Mouse (Mus musculus): ENCODE data around the gene Ss18l1.

Gene Ss18l1

DNA sequence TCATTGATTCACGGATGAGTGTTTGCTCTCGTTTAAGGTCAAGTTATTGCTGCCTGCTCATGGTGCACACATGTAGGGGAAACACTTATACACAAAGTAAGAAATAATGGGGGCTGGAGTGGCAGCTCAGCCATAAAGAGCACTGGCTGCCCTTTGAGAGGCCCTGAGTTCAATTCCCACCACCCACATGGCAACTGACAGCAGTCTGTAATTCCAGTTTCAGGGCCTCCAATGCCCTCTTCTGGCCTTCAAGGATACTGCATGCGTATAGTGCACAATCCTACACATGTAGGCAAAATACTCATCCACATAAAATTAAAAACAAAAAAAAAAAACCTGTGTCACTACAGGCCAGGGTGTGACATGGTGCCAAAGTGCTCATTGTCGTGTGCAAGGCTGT lies 45.2 kb downstream of the Ss18l1 start:
- no peak for DNase-seq

DNA sequence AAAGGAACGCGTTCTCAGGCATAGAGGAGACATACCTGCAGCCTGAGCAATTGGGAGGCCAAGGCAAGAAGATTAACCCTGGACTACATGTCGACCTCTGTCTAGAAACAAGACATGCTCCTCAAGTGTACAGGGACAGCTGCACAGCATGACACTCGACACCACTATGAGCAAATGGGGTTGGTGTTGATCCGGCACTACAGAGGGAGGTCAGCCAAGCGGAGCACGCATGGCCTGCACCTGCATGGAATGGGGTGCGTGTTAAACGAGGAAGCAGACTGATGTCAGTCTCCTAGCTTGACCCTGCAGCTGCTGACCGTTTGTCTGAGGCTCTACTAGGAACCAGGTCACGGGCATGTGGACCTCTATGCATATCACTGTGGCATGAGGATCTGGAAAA lies 48.0 kb downstream of the Ss18l1 start:
- no peak for DNase-seq

DNA sequence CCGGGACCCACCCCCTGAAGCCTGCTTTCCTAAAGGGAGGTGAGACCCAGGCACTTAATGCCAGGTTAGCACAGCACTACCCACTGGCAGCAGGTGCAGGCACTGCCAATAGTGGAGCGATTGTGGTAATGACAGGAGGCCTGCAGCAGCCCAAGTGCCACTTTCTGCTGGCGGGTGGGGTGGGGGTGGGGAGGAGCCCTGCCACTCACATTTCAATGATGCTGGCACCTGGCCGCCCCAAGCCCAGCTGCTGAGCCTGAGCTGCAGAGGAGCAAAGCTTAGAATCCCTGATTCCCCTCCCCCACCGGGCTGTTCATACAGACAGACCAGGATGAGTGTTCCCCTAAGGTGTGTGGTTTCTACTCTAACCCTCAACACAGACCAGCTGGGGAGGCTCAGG lies 53.4 kb downstream of the Ss18l1 start:
- no peak for DNase-seq

DNA sequence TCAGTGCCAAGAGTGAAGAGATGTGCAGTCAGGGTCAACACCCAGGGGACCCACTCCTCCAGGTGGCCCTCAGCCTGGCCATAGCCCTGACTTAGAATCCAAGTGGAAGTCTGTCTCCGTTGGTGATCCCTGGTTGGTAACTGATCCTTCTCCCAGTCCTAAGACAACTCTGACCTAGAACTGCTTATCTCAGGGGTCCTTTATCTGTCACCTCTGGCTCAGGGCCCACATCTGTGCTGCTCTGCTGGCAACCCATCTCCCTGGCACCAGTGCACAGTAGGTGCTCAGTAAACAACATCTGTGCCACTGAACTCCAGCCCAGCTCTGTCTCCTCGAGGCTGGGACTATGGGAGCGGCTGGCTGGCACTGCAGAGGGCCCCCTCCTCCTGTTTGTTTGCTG lies 55.3 kb downstream of the Ss18l1 start:
- DNase-seq = no peak

DNA sequence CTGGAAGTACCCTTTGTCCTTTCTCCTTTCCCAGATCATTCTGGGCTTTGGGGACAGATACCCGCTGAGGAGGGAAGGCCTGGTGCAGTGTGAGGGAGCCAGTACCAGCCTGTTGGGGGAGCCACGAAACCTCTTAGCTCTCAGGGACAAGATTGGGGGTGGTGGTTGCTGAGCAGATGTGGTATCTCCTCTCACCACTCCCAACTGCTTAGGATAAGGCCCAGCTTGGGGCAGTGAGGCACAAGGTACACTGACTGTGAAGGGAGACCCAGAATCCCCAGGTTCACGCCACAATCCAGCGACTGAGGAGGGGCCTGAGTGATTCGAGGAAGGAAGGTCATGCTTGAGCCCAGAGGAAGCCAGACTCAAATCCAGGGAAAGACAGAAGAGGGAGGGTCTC lies 55.9 kb downstream of the Ss18l1 start:
- no peak for DNase-seq

DNA sequence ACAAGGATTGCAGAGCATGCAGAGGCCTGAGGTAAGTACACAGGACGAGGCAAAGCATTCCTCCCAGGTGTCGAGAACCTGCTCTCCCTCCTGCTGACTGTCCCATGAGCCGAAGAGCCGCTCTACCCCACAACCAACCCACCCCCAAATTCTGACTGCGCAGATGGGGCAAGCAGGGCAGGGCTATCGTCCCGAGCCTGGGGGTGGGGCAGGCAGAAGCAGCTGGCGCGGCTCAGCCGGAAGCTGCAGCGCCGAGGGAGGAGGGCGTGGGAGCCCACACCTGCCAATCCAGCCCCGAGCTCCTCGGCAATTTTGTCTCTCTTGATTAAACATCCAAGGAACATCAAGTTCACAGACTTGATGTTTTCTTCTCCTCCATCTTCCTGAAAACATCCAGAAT lies 57.2 kb downstream of the Ss18l1 start:
- no peak for DNase-seq

DNA sequence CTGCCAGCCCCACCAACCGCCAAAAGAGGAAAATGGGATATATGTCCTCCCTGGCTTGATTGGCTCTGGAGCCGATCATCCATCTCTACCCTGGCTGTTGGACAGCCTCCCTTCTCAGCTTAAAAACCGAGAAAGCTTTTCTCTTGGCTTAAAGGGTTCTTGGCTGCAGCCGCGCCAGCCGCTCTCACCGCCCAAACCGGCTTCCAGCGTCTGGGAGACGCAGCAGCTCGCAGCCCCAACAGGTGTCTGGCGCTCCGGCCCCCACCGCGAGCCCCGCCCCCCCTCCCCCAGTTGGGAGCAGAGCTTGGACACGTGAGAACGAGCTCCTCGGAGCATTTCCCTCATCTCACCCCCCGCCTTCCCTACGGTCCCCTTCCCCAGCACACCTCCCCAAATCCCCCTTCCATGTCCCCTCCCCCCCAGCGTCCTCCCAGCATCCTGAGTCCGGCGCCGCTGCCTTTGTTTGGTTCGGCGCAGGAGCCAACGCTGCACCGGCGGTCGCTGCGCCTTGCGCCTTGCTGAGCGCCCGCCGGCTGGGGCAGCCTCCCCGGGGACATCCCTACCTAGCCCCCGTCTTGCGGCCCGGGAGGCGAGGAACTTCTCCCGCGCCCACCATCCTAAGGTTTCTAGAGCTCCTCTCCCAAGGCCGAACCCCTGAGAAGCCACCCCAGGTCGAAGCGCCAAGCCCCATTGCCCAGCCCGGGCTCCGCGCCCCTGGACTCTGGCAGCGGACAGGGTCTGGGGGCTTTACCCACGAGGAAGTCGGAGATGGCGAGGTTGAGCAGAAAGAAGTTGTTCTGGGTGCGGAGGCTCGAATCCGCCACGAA lies 61.1 kb downstream of the Ss18l1 start:
- no peak for DNase-seq

DNA sequence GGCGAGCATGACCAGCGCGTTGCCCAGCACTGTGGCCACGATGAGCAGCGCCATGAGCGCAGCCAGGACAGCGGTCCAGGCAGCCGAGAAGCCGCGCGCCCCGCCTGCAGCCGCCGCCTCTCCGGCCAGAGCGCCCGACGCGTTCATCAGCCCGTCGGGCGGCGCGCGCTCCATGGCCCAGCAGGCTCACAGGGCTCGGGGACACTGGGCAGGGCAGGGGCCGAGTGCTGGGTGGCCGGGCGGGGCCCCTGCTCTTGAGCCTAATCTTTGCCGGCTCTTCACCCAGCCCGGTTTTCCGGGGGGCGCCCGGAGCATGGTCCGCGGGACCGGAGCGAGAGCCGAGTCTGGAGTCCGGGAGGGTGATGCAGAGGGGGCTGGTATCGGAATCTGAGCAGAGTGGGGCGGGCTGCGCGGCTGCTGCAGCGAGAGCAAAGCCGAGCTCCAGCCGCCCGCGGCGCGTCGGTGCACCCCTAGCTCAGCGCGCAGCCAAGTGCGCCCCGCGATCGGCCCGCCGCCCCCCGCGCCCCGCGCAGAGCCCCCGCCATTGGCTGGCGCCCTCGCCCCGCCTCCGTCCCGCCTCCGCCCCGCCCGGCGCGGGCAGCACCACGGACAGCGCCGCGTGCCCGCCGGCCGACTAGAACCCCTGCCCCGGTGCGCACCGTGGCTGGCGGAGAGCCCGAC lies 61.8 kb downstream of the Ss18l1 start, which contains the start of gene Hrh3:
Gene Hrh3, minus strand, starts transcription at position 511 of the 681 bp plus-strand sequence.
- DNase-seq = peak; percentile 82 to 92

DNA sequence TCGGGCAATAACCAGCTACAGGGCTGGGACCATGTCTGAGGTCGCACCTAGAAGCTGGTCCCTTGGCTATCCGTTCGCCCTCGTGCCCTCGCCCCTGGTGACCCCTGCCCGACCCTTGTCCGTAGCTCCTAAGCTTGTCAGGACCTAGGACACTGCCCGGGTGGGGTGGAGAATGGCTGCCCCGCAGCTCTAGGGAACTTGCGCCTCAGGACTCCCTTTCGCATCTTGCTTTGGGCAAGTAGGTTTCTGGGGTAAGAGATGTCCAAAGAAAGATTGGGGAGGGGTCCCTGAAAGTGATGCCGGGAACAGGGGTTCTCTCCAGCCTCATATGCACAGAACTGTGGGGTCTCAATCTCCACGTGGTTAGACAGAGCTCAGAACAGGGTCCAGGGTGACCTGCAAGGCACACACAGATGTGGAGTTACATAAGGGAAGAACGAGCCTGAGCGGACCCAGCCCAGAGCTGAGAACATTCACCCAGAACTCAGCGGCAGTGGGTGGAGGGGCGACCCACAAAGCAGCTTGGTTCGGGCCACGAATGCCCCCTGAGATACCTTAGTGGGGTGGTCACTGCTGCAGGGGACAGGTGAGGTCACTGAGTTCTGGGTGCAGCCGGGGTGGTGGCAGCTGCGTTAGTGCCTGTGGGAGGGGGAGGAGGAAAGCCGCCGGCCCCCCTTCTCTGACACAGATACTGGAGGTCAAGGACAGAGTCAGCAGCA lies 62.5 kb downstream of the Ss18l1 start:
- DNase-seq = no peak

DNA sequence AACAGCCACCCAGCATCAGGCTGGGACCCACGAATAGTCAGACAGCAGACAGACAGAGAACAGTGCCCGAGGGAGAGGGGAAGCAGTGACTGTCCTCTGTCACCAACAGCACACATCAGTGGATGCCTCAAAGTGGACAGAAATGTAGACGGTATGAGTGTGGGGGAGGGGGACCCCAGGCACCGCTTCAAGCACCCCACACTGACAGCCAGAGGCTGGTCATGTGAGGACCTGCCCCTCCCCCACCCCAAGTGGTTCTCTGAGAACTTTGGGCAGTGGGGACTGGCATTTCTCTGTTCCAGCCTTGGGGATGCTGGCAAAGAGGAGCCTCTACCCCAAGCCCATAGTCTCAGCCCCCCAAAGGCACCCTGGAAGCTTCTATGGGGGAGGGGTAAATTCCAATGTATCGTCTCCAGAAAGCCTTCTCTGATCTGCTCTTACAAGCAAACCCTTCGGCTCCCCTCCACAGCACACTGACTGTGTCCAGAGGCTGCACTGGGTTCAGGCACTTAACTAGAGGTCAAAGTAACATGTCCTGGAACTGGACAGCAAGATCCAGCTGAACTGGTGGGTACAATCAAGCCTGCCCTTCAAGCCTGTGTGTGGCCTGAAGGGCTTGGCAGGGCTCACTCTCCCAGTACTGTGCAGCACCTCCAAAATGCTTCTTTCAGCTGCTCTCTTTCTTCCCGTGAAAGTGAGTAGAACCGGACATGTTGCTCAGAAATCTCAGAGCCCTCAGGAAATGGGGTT lies 63.3 kb downstream of the Ss18l1 start:
- DNase-seq = peak in 1 of 2 experiments; percentile 56

DNA sequence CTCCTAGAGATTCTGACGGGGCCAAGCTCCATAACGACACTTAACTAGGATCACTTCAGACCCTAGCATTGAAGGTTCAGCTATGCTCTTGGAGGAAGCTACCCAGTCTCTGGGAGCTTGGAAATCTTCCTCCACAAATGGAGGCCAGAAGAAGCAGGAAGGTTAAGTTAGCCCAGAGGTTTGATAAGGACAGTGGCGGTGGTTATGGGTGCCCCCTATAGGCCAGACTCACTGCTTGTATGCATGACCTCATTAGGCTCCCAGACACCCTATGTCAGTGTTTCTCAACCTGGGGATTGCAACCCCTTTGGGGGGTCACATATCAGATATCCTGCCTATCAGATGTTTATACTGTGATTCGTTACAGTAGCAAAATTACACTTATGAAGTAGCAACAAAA lies 64.8 kb downstream of the Ss18l1 start:
- no peak for DNase-seq

DNA sequence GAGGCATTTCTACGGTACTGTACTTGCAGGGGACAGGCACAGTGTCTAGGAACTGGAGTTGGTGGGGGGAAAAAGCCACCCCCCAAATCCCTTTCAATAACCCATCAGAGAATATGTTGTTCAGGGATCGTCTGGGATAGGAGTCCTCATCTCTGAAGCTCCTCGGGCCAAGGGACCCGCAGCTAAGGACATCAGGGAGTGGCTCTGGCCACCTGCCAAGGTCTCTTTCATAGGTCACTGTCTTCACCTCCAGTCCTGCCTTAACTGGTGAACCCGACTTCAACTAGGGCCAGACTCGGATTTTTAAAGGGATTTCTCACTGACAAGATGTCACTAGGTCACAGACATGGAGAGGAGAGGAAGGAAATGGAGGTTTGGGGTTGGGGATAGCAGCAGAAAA lies 66.0 kb downstream of the Ss18l1 start:
- no peak for DNase-seq

DNA sequence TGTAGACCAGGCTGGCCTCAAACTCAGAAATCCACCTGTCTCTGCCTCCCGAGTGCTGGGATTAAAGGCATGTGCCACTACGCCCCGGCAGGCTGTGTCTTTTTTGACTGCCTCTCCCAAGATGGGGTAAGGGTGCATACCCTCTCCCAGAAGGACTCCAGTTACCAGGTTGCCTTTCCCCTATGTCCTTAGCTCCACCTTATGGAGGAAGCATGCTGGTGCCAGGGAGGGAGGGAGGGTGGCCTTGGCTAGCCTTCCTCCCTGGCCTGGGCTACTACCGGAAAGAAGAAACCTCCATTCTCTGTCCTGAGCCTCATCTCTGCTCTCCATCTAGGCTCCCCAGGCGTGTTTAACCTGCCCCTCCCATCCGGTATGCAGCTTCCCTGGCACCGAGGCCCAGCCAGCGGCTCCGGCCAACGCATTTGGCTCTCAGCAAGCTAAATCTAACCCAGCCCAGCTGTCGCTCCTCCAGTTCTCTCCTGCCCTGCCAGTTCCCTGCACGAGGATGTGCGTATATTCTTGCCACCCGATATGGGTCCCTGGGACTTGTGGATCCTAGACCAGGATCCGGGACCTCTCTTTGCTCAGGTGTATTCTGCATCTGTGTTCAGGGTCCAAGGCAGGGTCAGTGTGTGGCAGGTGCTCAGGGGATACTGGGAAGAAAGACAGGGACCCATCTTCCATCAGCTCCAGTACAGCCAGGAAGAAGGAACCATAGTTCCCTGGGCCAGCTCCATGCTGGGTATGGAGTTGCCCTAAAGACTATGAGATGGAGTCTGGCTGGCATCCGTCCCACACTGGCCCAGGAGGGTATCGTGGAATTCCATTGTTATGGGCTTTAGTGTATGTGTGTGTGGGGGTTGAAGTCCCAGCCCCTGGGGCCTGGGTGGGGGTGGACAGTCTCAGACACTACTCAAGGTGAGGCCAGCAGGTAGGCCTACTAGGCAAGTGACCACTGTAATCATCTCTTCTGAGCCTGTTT lies 71.9 kb downstream of the Ss18l1 start:
- DNase-seq = peak in 1 of 2 experiments; percentile 44

DNA sequence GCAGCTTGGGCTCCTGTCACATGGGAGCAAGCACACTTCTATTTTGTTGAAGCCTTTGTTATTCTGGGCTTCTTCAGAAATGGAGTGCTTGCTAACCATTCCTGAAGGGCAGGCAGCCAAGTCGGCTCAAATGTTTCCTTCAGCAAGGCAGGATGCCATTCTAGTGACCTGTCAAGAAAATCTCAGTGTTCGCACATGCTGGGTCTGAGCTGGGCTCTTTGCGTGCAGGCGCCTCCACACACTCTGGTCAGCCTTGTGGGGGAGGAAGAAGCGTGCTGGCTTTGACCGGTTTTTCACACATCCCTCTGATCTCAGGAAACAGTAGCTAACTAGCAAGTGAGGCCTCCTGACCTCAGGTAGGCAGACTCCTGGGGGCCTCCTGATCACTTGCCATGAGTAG lies 73.0 kb downstream of the Ss18l1 start:
- peak; percentile 61 to 72 for DNase-seq

DNA sequence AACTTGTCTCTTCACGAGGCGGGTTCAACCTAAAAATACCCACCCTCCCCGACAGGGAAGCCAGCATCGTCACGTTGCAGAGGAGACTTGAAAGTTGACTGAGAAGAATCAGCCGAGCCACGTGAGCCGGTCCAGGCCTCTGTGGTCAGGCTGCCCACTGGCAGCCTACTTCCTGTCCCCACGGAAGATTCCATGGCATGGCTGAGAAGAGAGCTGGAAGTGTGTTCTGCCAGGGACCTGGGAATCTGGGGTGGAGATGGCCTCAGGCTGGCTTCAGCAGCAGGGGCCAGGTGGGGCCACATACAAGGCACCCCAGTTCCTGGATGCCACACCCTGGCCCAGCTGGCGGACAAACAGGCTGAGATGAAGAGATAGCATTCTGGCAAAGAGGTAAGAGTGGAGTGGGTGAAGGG lies 73.8 kb downstream of the Ss18l1 start:
- no peak for DNase-seq

DNA sequence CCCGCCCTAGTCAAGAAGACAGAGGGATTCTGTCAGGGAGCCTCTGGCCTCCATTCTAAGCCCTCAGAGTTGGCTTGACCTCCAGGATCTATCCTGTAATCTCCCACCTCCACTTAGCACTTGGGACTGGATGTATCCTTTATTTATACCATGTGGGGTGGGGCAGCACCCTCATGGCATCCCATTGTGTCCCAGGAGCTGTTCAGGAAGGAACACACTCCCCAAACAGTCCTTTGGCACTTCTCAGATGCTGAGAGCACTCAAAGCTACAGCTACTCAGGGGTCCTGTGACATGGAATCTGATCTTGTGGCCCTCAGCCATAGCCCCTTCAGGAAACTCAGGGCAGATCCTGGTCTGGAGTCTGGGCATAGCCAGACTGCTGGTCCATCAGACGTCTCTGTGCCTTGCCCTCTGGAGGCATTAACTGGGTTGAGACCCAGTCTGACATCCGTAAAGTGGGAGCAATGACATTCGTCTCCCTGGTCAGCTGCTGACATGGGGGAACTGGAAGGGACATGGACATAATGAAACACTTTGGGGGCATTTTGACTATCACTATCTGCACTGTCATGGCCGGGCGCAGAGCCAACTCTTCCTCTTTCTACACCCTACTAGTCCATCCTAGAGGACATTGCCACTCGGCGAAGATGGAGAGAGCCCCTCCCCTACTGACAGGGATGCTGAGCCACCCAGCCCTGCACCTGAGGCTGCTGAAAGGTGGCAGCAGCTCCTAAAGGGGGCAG lies 74.6 kb downstream of the Ss18l1 start:
- DNase-seq = no peak

DNA sequence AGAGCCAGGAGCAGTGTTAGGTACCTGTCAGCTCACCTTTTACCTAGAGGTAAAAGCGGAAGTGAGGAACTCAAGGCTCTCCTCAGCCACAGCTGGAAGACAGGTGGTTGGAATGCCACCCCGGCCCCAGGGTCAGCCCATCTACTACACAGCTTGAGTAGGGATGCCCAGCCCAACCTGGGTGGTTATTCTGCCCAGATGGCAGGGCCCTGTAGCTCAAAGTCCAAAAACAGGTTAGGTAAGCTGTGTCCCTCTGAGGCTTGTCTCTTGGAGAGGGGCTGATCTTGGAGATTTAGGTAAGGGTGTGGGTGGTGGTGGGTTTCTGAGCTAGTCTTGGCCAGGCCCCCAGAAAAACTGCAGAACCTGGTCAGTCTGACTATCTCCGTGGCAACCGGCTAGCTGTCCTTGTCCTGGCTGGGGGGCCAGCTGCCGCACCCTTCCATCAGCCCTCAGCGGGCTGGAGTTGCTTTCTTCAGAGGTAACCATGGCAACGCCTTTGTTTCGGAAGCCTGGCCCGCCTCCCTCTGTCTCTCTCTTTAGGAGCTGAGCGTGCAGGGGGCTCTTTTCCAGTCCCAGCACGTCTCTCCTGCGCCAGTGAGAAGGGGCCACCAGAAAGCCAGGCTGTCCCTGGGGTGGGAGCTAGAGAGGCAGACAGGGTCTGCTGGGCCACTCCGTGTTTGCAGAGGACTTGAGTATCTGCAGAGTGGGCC lies 75.3 kb downstream of the Ss18l1 start:
- DNase-seq = peak in 1 of 2 experiments; percentile 42

DNA sequence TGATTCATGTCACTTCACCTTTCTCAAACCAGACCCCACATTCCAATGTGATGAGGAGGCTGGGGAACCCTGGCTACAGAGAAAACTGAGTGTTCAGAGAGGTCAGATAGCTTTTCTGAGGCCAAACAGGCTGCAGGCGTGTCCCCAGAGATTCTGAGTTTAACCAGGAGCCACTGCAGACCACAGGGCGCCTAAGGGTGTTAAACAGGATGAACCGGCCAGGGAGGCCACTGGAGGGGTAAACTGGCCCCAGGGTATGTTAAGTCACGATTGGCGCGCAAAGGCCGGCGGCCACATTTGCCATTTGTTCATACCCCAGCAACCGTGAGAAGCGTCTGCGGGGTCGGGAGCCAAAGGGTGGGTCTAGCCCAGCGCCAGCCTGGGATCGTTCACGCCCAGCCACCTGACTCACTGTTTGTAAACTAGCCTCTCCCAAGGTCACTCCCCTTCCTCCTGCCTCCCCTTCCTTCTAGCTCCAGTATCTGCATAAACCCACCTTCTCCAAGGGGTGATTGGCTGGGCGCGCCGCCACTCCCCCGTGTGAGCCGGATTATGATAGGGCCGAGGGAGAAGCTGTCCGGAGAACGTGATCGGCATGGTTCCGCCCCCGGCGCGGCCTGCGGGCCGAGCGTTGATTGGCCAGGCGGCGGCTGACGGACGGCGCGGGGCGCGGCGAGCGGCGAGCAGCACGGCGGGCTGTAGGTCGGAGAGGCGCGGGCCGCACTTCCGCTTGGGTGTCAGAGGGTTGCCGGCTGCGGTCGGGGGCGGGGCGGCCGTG lies 76.5 kb downstream of the Ss18l1 start, which contains the start of gene Osbpl2:
Gene Osbpl2, plus strand, starts transcription at position 646 of the 778 bp plus-strand sequence.
- peak; percentile 100 for DNase-seq

Measured in kidney, postnatal 36 days (tissue).